Mouse (Mus musculus) adrenal gland, adult 8-10 months (tissue): Measurements from ENCODE around the gene Bmf. TPM values are rescaled to one million over a fixed set of nuclear protein-coding genes. Genes with fewer than 3 reads are reported as not detected.

Experiments used
- DNase-seq: peaks from one replicate; pipeline ENCODE4 v3.0.0; 2022
- total RNA-seq, 4 experiments: library from RNA; stranded (reverse); gene quantifications; 2 replicates each; pipeline ENCODE4 v1.2.4; 2022

Gene Bmf
- total RNA-seq, 4 experiments from 2014 or later: 13.2 to 29.5 (median 19.2) TPM

- DNase-seq: peak; percentile 83
Observed at GRCm38 (mm10) chr2:118545242-118546103, 4.0 kb downstream of the Bmf start.

DNA sequence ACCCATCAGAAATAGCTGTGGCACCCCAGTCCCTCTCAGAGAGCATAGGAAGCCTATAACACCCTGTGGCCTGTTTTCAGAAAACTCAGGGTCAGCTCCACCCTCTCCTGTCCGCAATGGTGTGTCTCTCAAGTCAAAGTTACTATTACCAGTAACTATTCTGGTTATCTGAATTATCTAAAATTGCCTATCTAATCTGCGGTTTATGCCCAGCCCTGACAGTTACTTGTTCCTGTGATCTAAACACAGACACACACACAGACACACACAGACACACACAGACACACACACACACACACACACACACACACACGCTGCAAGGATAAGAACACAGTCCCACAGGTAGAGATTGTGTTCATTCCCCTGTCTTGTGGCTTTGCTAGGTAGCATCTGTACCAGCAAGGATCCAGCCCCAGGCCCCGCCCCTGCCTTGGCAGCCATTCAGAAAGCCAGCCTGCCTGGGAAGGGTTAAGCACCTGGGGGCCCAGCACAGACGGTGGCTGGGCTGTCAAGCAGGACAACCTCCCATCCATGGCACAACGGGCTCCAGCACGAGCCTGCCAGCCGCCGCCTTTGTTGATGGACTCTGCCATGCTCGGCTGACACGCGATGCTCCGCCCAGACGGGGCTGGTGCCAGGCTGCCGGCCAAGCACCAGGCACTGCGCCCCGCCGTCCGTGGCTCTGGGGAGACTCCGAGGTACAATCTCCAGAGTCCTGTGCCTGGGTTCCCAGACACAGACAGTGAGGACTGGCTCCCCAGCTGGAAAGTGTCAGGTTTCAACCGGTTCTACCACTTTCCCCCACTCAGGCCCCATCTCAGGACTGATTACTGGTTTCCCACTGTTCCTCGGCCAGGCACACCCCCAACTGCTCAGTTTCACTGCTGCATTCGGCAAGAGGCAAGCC lies 5.3 kb downstream of the Bmf start:
- peak; percentile 76 for DNase-seq

- no peak for DNase-seq
Observed at GRCm38 (mm10) chr2:118542971-118543573, 6.4 kb downstream of the Bmf start.

- DNase-seq: no peak
Observed at GRCm38 (mm10) chr2:118541716-118542115, 7.8 kb downstream of the Bmf start.

DNA sequence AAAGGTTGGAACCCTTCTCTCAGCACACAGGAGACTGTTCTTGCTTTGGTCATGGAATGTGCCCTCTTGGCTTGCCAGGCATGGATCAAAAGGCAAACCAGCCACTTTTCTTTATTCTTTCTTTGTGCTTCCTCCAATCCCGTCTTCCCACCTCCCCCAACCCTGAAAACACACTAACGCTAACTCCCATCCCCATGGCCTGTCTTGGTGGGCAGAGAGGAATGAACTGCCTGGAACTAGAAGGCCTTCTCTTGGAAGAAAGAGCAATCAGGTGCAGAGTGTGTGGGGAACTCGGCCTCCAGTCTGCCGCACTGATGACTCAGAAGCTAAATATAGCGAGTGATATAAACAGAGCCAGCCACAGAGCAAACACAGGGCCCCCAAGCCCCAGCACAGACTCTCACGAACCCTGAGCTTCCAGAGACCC lies 8.8 kb downstream of the Bmf start:
- no peak for DNase-seq

DNA sequence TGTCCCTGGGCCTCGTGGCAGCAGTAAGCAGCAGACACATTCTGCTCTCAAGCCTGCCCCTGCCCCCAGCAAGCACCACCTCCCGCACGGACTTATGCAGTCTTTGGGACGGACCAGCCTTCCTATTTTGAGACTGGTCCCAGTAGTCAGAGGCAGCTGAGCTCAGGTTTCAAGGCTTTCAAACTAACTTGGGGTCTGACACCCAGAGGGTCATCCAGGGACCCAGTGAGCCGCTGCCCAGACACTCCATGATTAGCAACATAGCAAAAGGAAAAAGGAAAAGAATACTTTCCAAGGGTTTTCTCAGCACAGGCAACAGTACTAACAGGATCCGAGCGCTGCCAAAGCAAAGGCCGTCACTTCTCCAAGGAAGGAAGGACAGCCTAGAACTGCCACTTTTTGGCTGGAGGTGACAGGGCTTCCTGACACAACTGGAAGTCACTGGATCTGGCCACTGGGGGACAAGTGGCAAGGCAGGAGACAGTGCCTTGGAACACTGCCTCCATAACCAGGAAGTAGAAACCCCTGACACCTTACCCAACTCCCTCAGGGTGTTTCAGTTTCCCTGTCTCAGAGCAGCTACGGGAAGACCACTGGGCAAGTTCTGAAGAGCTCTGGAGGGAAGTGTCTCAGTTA lies 9.5 kb downstream of the Bmf start:
- no peak for DNase-seq

GRCm38 (mm10) chr2:118539040-118539439 lies 10.4 kb downstream of the Bmf start:
- no peak for DNase-seq

DNA sequence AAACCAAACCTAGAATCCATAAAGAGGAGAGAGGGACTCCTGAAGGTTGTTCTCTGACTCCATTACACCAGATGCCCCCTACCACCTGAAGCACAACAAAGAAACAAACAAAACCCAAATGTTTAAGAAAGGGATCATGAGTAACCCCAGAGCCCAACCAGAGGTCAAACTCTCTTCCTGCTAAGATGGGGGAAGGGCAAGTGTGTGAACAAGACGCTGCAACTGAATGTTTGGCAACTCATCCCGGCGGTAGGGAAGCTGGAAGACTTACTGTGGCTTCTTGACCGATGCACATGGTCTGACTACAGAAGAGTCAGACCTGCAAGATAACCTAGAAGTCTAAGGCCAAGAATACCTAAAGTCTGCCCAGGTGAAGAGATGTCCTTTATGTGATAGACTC lies 12.3 kb downstream of the Bmf start:
- no peak for DNase-seq

- no peak for DNase-seq
Observed at GRCm38 (mm10) chr2:118536553-118536952, 12.9 kb downstream of the Bmf start.

DNA sequence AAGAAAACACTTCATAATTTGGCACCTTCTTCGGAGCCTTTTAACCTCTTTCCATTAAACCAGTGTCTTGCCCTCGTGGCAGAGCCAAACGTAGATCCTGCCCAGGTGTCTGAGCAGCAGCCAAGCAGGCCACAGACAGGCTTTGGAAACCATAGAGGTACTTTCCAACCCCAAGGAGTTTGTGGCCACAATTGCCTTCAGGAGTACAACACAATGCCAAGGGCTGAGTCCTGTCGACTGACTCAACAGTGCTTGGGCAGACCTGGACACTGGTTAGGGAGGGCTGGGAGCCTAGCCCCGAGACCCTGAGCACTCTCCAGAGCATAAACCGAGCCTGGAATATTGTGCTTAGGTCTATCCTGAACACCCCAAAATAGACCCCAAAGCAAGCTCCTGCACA lies 13.4 kb downstream of the Bmf start:
- DNase-seq: no peak

GRCm38 (mm10) chr2:118533969-118534368 lies 15.5 kb downstream of the Bmf start:
- DNase-seq: no peak

DNA sequence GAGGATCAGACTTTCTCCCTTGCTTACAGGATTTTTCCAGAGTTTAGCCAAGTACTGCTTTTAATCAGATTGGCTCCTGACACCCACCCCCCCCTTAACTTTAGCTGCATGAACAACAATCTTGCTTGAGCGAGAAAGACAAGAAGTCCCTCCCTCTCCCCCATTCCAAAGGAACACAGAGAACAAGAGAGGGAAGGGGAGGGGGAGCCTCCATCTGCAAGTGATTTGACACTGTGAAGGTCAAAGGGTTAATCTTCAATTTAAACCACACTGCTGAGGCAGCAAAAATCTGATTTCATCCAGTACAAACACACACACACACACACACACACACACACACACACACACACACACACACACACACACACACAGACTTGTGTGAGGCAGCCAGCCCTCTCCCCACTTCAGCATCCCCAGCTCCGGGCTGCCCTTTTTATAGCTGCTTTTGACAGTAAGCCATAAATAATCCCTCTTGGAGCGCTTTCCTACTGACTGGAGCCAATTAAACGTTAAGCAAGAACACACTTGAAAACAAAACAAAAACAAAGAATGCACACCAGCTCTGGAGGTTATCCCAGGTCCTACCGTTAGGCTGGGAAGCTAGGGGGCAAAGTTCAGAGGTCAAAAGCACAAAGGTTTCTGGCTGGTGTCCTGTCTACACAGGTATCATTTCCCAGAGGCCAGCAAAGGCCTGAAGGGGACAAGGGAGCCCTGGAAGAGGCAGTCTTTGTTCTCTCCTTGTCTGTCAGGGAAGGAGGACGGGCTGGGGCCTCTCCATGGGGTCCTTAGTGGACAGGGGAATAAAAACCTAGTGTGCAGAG lies 16.4 kb downstream of the Bmf start:
- DNase-seq: no peak

- DNase-seq: no peak
Observed at GRCm38 (mm10) chr2:118532401-118532800, 17.1 kb downstream of the Bmf start.

- DNase-seq: no peak
Observed at GRCm38 (mm10) chr2:118529466-118530181, 19.9 kb downstream of the Bmf start.

GRCm38 (mm10) chr2:118526545-118526944 lies 22.9 kb downstream of the Bmf start:
- DNase-seq: no peak

GRCm38 (mm10) chr2:118524811-118525210 lies 24.7 kb downstream of the Bmf start:
- no peak for DNase-seq

DNA sequence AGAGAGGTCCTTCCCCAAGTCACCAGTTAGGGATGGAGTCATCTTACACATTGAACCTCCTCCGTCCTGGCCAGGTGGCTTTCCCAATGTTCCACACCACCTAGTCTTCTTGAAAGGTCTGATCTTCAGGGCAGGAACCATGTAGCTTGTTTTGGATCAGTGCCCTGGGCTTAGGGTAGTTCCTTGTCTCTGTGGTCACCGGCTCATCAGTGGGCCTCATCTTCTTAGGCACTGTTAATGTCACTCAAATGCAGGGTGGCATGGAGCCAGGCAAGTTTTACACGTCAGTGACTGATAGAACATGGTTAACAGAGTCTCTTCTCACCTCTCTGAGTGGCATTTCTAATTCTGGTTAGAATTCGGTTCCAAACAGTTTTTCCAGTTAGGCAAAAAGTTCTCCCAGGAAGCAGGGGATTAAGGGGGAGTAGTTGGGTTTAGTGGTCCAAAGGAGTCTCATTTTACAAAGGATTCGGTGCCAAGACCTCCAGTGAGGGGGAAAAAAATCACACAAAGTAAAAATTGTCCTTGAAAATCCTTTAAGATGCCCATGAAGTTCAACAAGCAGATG lies 26.2 kb downstream of the Bmf start:
- no peak for DNase-seq

DNA sequence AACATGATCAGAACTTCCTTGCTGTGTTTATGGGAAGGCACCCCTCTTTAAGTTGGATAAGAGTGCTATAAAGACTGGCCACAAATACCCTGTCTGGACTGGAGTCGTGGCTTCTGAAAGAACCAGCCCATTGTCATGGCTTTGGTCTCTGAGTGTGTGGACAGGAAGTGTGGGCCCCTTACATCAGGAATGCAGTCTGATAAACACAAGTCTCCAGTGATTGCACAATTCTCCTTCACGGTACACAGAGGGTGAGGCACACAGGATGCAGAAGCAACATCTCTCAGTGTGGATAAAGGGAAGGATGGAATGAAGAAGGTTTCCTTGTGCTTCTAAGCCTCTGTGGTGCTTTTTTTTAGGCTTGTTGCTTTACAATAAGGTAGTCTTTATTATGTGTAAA lies 27.2 kb downstream of the Bmf start:
- DNase-seq: no peak

- DNase-seq: no peak
Observed at GRCm38 (mm10) chr2:118520042-118520933, 29.2 kb downstream of the Bmf start.
